Comparison of ENCODE assay signal across 10 mouse cellular contexts in the genomic region with DNA sequence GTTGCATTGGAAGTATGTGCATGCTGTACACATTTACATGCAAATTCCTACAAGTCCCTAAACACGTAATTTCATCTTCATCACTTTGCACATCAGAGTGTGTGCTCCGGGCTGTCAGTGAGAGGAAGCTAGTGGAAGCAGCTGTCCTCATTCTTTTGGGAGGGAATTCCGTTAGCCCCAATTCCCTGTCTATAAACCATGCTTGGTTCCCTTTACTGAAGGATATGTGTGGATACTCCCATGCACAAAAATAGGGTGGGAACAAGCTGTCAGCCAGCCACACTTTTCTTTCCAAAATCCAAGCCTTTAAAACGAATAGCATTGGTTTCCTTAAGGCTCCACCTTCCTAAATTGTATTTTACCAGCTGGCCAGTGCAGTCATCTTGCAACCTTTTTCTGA. TPM values are rescaled to one million over a fixed set of nuclear protein-coding genes. Genes with fewer than 3 reads are reported as not detected.
DNase-seq lines count a peak whose midpoint lies in the region; ATAC-seq and TF ChIP-seq lines count a peak whose summit lies in the region.
"Had no signal": no experiment of that assay in that cellular context is flagged by ENCODE, and none has a peak within 500 bp of the region (broad histone marks: within the 10 kb centered on the region; RNA-seq: fewer than 3 reads in every experiment).

No protein-coding gene starts in this region.

- no peak overlapping the region for H3K27ac ChIP-seq in forebrain, embryonic 10.5 days
- H3K27ac ChIP-seq in hindbrain, embryonic 15.5 days (replicated peaks): peak overlapping the region; percentile 90
- peak overlapping the region; percentile 95 for H3K27ac ChIP-seq in midbrain, postnatal 0 days (ENCODE audit: low read depth, low read length)
- H3K27ac ChIP-seq in lung, postnatal 0 days (ENCODE audit: low read length): no peak overlapping the region

- H3K9me3 ChIP-seq in forebrain, embryonic 10.5 days: no peaks in the 10 kb centered on the region
- no peaks in the 10 kb centered on the region for H3K9me3 ChIP-seq in hindbrain, embryonic 15.5 days
- H3K9me3 ChIP-seq in midbrain, postnatal 0 days (ENCODE audit: low read length): no peaks in the 10 kb centered on the region
- H3K9me3 ChIP-seq in lung, postnatal 0 days (ENCODE audit: low read length): no peaks in the 10 kb centered on the region

- DNase-seq in left cerebral cortex, postnatal 14 days (ENCODE audit: low spot score in 2 of 2): peak; percentile 28 to 49
- no peak for DNase-seq in left cerebral cortex, adult 11 months (ENCODE audit: low spot score)
- no peak for DNase-seq in forebrain, embryonic 10.5 days (ENCODE audit: extremely low spot score, low spot score)
- DNase-seq in midbrain, postnatal 0 days (ENCODE audit: low spot score): no peak
- DNase-seq in gastrocnemius, adult 18-20 months (ENCODE audit: low spot score): no peak
- no peak for DNase-seq in lung, postnatal 0 days (ENCODE audit: low spot score)
- no peak for DNase-seq in cerebellum, adult 11 months

- TF ChIP-seq CTCF in midbrain, postnatal 0 days (IDR thresholded peaks at IDR 0.05): no peak
- TF ChIP-seq CTCF in lung, postnatal 0 days (IDR thresholded peaks at IDR 0.05): no peak

- H3K36me3 ChIP-seq in forebrain, embryonic 10.5 days (replicated peaks): no peaks in the 10 kb centered on the region
- H3K36me3 ChIP-seq in hindbrain, embryonic 15.5 days: no peaks in the 10 kb centered on the region
- H3K36me3 ChIP-seq in midbrain, postnatal 0 days (ENCODE audit: insufficient read depth, low read length): no peaks in the 10 kb centered on the region
- no peaks in the 10 kb centered on the region for H3K36me3 ChIP-seq in lung, postnatal 0 days (ENCODE audit: insufficient read depth, low read length)

- H3K4me3 ChIP-seq in forebrain, embryonic 10.5 days: peak overlapping the region; percentile 55; the same call in 1 of the 2 replicates
- peak overlapping the region; percentile 82 for H3K4me3 ChIP-seq in hindbrain, embryonic 15.5 days
- H3K4me3 ChIP-seq in midbrain, postnatal 0 days (ENCODE audit: low read depth, low read length): peak overlapping the region; percentile 69
- no peak overlapping the region for H3K4me3 ChIP-seq in lung, postnatal 0 days (ENCODE audit: low read depth, low read length)

- peak overlapping the region; percentile 87 for H3K9ac ChIP-seq in hindbrain, embryonic 15.5 days
- H3K9ac ChIP-seq in midbrain, postnatal 0 days (replicated peaks; ENCODE audit: low read length, poor library complexity, severe bottlenecking): peak overlapping the region; percentile 93
- H3K9ac ChIP-seq in lung, postnatal 0 days (replicated peaks; ENCODE audit: low read depth): no peak overlapping the region

- TF ChIP-seq EP300 in lung, postnatal 0 days (IDR thresholded peaks at IDR 0.05): no peak

- 36% methylated on average over 4 of the region's 4 CpGs for WGBS in forebrain, embryonic 10.5 days
- 11% methylated on average over 4 of the region's 4 CpGs for WGBS in hindbrain, embryonic 15.5 days
- 11% methylated on average over 4 of the region's 4 CpGs for WGBS in midbrain, postnatal 0 days
- 16% methylated on average over 4 of the region's 4 CpGs for WGBS in lung, postnatal 0 days

- H3K27me3 ChIP-seq in forebrain, embryonic 10.5 days (ENCODE audit: poor library complexity, severe bottlenecking): peaks cover 22% of the 10 kb centered on the region
- H3K27me3 ChIP-seq in hindbrain, embryonic 15.5 days: no peaks in the 10 kb centered on the region
- no peaks in the 10 kb centered on the region for H3K27me3 ChIP-seq in midbrain, postnatal 0 days (ENCODE audit: insufficient read depth, low read length)
- H3K27me3 ChIP-seq in lung, postnatal 0 days (replicated peaks; ENCODE audit: insufficient read depth, low read length): no peaks in the 10 kb centered on the region

- peaks cover 56% of the 10 kb centered on the region for H3K4me1 ChIP-seq in forebrain, embryonic 10.5 days
- H3K4me1 ChIP-seq in hindbrain, embryonic 15.5 days (replicated peaks): peaks cover 35% of the 10 kb centered on the region
- no peaks in the 10 kb centered on the region for H3K4me1 ChIP-seq in midbrain, postnatal 0 days (ENCODE audit: insufficient read depth, low read length)
- H3K4me1 ChIP-seq in lung, postnatal 0 days (ENCODE audit: insufficient read depth, low read depth, low read length): peaks cover 2% of the 10 kb centered on the region; the same call in 1 of the 2 replicates

- intact Hi-C loops in left cerebral cortex, postnatal 14 days (cut with DNase I): loop anchor here (10.0 kb wide), 1 partner anchor 106 kb away; no protein-coding TSS in a partner anchor

- H3K4me2 ChIP-seq in hindbrain, embryonic 15.5 days: peak overlapping the region; percentile 51
- peak overlapping the region; percentile 67 for H3K4me2 ChIP-seq in midbrain, postnatal 0 days (ENCODE audit: low read depth, low read length, poor library complexity, severe bottlenecking)
- H3K4me2 ChIP-seq in lung, postnatal 0 days (replicated peaks; ENCODE audit: low read depth, low read length): no peak overlapping the region

- ATAC-seq in hindbrain, embryonic 15.5 days (ENCODE audit: low FRiP score, low read depth): no peak
- no peak for ATAC-seq in midbrain, postnatal 0 days (ENCODE audit: low FRiP score)
- no peak for ATAC-seq in lung, postnatal 0 days

RNA-seq across cellular contexts. Expression of a gene that starts 2.1 kb away (rescaled TPM):
- 100 to 1,000 TPM; 520 to 569 TPM for total RNA-seq in left cerebral cortex, postnatal 14 days (2021)
- 34.5 and 39.4 TPM in 2 replicates for polyA plus RNA-seq in forebrain, embryonic 10.5 days (2016; fragmentation: Nextera tagmentation; extraction: Ambion mirVana)
- 1,448 and 1,507 TPM in 2 replicates for polyA plus RNA-seq in hindbrain, embryonic 15.5 days (2015; fragmentation: Nextera tagmentation; extraction: Ambion mirVana)
- total RNA-seq in midbrain, postnatal 0 days (2014; rRNA removed): 874 and 1,101 TPM in 2 replicates
- polyA plus RNA-seq in midbrain, postnatal 0 days (2015; fragmentation: Nextera tagmentation; extraction: Ambion mirVana): 2,398 and 2,505 TPM in 2 replicates
- total RNA-seq in gastrocnemius, adult 18-20 months (2021): under 1 TPM; 0.17 to 0.27 TPM
- polyA plus RNA-seq in lung, postnatal 0 days (2015; fragmentation: Nextera tagmentation; extraction: Ambion mirVana): 12.5 and 16.3 TPM in 2 replicates
- total RNA-seq: monocyte, adult 5-6 weeks had no signal
- polyA plus RNA-seq: spleen, adult 2 months had no signal

Comparison
In these comparisons a context has a peak if more than half of its experiments do, and no peak if none do; other contexts are left out.
1. DNase-seq: peak in left cerebral cortex, postnatal 14 days (2 of 2); none in left cerebral cortex, adult 11 months (single experiment), forebrain, embryonic 10.5 days (single experiment), midbrain, postnatal 0 days (single experiment), gastrocnemius, adult 18-20 months (single experiment), lung, postnatal 0 days (single experiment) and cerebellum, adult 11 months (single experiment).
2. H3K27ac ChIP-seq: peak in hindbrain, embryonic 15.5 days (single experiment) and midbrain, postnatal 0 days (single experiment); none in forebrain, embryonic 10.5 days (single experiment) and lung, postnatal 0 days (single experiment).
3. RNA of a gene that starts 2.1 kb away (polyA plus RNA-seq): 2,398 to 2,505 TPM in midbrain, postnatal 0 days and 1,448 to 1,507 TPM in hindbrain, embryonic 15.5 days; 34.5 to 39.4 TPM in forebrain, embryonic 10.5 days and 12.5 to 16.3 TPM in lung, postnatal 0 days; every median in the first group is over 10 times any median in the second.